Mouse (Mus musculus) ES-E14 (cell line): ENCODE data around the gene Aebp2.

Experiments
- CHD2 ChIP-seq: IDR thresholded peaks from 2 replicates; pipeline ENCODE4 v1.6.1; 2014; ENCODE audit warnings: mild to moderate bottlenecking, low read depth, low read length, inconsistent platforms
- HCFC1 ChIP-seq: IDR thresholded peaks from 2 replicates; pipeline ENCODE4 v1.6.1; 2012; ENCODE audit warnings: low read length, inconsistent platforms, borderline replicate concordance; ENCODE audit not compliant: insufficient read depth
- MAFK ChIP-seq: IDR thresholded peaks from 2 replicates; pipeline ENCODE4 v1.6.1; 2014; ENCODE audit warnings: mild to moderate bottlenecking, low read depth, low read length, inconsistent platforms; ENCODE audit not compliant: insufficient read depth
- ZNF384 ChIP-seq: IDR thresholded peaks from 2 replicates; pipeline ENCODE4 v1.6.1; 2012; ENCODE audit warnings: low read depth, low read length, inconsistent platforms

DNA sequence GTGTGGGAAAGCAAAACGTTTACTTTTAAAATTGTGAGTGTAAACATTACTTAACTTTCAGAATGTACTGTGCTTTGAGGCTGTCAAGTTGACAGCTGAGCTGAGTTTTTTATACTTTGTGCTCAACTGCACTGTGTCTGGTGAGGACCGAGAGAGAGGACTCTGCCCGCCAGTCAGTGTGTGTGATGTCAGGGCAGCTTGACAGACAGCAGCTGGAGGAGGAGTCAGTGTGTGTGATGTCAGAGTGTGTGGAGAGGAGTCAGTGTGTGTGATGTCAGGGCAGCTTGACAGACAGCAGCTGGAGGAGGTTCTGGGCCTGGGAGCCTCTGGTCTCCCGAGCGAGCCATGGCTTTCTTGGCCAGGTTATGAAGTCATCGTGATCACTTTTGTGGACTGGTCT is 24.4 kb downstream of the Aebp2 start:
- TF ChIP-seq CHD2 (no peak), ZNF384 (no peak), MAFK (no peak), HCFC1 (no peak)
